Mouse (Mus musculus) lung, postnatal 36 days (tissue): ENCODE data around the gene Prlh.

Experiments used
- DNase-seq: peaks from one replicate; pipeline ENCODE4 v3.0.0; 2022; ENCODE audit warnings: mixed read lengths

The Prlh gene

GRCm38 (mm10) chr1:90952808-90953207, at the start of gene Prlh:
Gene Prlh, plus strand, starts transcription at chr1:90953108.
- DNase-seq, result no peak

GRCm38 (mm10) chr1:90903211-90903945, 49.5 kb upstream of the Prlh start:
- DNase-seq, result no peak

- DNase-seq, result peak; percentile 42
Measured at GRCm38 (mm10) chr1:90903971-90904458, 48.9 kb upstream of the Prlh start.

- DNase-seq, result no peak
Measured at GRCm38 (mm10) chr1:90904729-90905404, 48.0 kb upstream of the Prlh start.

GRCm38 (mm10) chr1:90906357-90906756, 46.6 kb upstream of the Prlh start:
- DNase-seq, result peak; percentile 79

- DNase-seq, result peak; percentile 42
Measured at GRCm38 (mm10) chr1:90909161-90909560, 43.7 kb upstream of the Prlh start.

- DNase-seq, result peak; percentile 66
Measured at GRCm38 (mm10) chr1:90909631-90910152, 43.2 kb upstream of the Prlh start.

- no peak for DNase-seq
Measured at GRCm38 (mm10) chr1:90913231-90913630, 39.7 kb upstream of the Prlh start.

- DNase-seq, result peak; percentile 82
Measured at GRCm38 (mm10) chr1:90914948-90915569, 37.8 kb upstream of the Prlh start, which contains the start of gene Mlph. Gene Mlph, plus strand, starts transcription at chr1:90915085.

- no peak for DNase-seq
Measured at GRCm38 (mm10) chr1:90917509-90917908, 35.4 kb upstream of the Prlh start.

GRCm38 (mm10) chr1:90921687-90922086, 31.2 kb upstream of the Prlh start:
- no peak for DNase-seq

- peak; percentile 44 for DNase-seq
Measured at GRCm38 (mm10) chr1:90926030-90926429, 26.9 kb upstream of the Prlh start.

- peak; percentile 83 for DNase-seq
Measured at GRCm38 (mm10) chr1:90927308-90927707, 25.6 kb upstream of the Prlh start.

GRCm38 (mm10) chr1:90927929-90928574, 24.9 kb upstream of the Prlh start:
- DNase-seq, result no peak

GRCm38 (mm10) chr1:90928575-90928934, 24.4 kb upstream of the Prlh start:
- peak; percentile 95 for DNase-seq

GRCm38 (mm10) chr1:90933001-90933400, 19.9 kb upstream of the Prlh start:
- no peak for DNase-seq

- no peak for DNase-seq
Measured at GRCm38 (mm10) chr1:90936990-90937389, 15.9 kb upstream of the Prlh start.

GRCm38 (mm10) chr1:90939980-90940379, 12.9 kb upstream of the Prlh start:
- DNase-seq, result no peak

- no peak for DNase-seq
Measured at GRCm38 (mm10) chr1:90945171-90945570, 7.7 kb upstream of the Prlh start.

GRCm38 (mm10) chr1:90947252-90947651, 5.7 kb upstream of the Prlh start:
- DNase-seq, result no peak

- no peak for DNase-seq
Measured at GRCm38 (mm10) chr1:90949309-90949708, 3.6 kb upstream of the Prlh start.

- DNase-seq, result peak; percentile 40
Measured at GRCm38 (mm10) chr1:90951670-90952069, 1.2 kb upstream of the Prlh start.

- DNase-seq, result no peak
Measured at GRCm38 (mm10) chr1:90953688-90954087, 780 bp downstream of the Prlh start.
